Mouse (Mus musculus) neural tube, embryonic 11.5 days (tissue): Measurements from ENCODE around the gene Tpcn2. TPM values are rescaled to one million over a fixed set of nuclear protein-coding genes. Genes with fewer than 3 reads are reported as not detected.

Experiments
- ATAC-seq: fragments of 200-750 bp; cut with Nextera tagmentation; 2 replicates; pipeline ENCODE4 v1.8.0; 2017; ENCODE audit warnings: moderate number of reproducible peaks, mild to moderate bottlenecking, moderate TSS enrichment, moderate library complexity; ENCODE audit not compliant: insufficient read depth, low FRiP score, low TSS enrichment
- DNase-seq: peaks from one replicate; pipeline ENCODE4 v3.0.0-alpha.2; 2015; ENCODE audit warnings: low spot score
- H3K27ac ChIP-seq: fragments of 300-500 bp; sonication (generic); 2 replicates; pipeline ENCODE4 v1.5.1; 2014; ENCODE audit warnings: low read depth, mild to moderate bottlenecking, low read length
- H3K27me3 ChIP-seq: fragments of 300-500 bp; sonication (generic); 2 replicates; pipeline ENCODE4 v1.6.1; 2014; ENCODE audit warnings: mild to moderate bottlenecking, low read length, mixed read lengths; ENCODE audit not compliant: control insufficient read depth, insufficient read depth
- H3K36me3 ChIP-seq: fragments of 300-500 bp; sonication (generic); 2 replicates; pipeline ENCODE4 v1.6.1; 2014; ENCODE audit warnings: mild to moderate bottlenecking, low read length, moderate library complexity, mixed read lengths; ENCODE audit not compliant: control insufficient read depth, insufficient read depth
- H3K4me1 ChIP-seq: fragments of 300-500 bp; sonication (generic); 2 replicates; pipeline ENCODE4 v1.6.1; 2014; ENCODE audit warnings: low read length, mixed read lengths; ENCODE audit not compliant: control insufficient read depth, insufficient read depth
- H3K4me2 ChIP-seq: fragments of 300-500 bp; sonication (generic); 2 replicates; pipeline ENCODE4 v1.6.1; 2014; ENCODE audit warnings: low read depth, mild to moderate bottlenecking, moderate library complexity
- H3K4me3 ChIP-seq: fragments of 300-500 bp; sonication (generic); 2 replicates; pipeline ENCODE4 v1.5.1; 2014; ENCODE audit warnings: low read depth, low read length
- H3K9ac ChIP-seq: fragments of 300-500 bp; sonication (generic); 2 replicates; pipeline ENCODE4 v1.6.1; 2014; ENCODE audit warnings: mild to moderate bottlenecking, low read length
- H3K9me3 ChIP-seq: fragments of 300-500 bp; sonication (generic); 2 replicates; pipeline ENCODE4 v1.6.1; 2016; ENCODE audit warnings: low read length; ENCODE audit not compliant: control insufficient read depth
- WGBS: fragments of 180-500 bp; shearing (Covaris S2); extraction: QIAGEN DNeasy Blood & Tissue Kit; methylation state at CpG from one replicate; pipeline ENCODE4 v1.1.7; 2014; 5-methylcytosine and 5-hydroxymethylcytosine counted together
- polyA plus RNA-seq: library from polyadenylated mRNA; unstranded; fragments of >200 nt; fragmentation: Nextera tagmentation; extraction: Ambion mirVana; gene quantifications from 2 replicates; pipeline ENCODE4 v1.2.1, GENCODE M21; 2014

Gene Tpcn2
- polyA plus RNA-seq, 1 experiment from 2014 or later = 1.8 TPM

DNA sequence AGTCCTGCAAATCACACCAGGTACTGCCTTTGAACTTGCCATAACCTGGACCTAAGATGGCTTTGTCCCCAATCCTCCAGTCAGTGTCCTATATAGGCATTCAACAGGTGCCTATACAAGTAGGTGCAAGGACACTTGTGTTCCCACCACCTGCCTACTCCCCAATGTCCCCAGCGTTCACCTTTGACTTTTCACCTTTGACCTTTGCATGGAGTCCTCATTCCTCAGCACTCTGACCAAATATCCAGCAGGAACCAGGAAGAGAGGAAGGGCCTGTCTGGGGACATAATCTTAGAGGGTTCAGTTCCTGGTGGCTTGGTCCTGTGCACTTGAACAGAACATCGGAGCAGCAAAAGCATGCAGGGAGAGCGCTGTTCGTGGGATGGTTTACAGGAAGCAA lies 147.0 kb downstream of the Tpcn2 start:
- H3K4me3 ChIP-seq = no peak overlapping the region
- H3K9ac ChIP-seq = no peak overlapping the region
- H3K4me2 ChIP-seq = no peak overlapping the region
- 90% methylated on average over 4 of the region's 4 CpGs for WGBS
- H3K27me3 ChIP-seq = no peaks in the 10 kb centered on the region
- no peak for DNase-seq
- no peaks in the 10 kb centered on the region for H3K36me3 ChIP-seq
- no peak for ATAC-seq
- no peaks in the 10 kb centered on the region for H3K4me1 ChIP-seq
- no peak overlapping the region for H3K27ac ChIP-seq
- H3K9me3 ChIP-seq = no peaks in the 10 kb centered on the region

Other genes with a start within 250 kb of the Tpcn2 start
- gene 1810010D01Rik, start 75.9 kb downstream of the Tpcn2 start, polyA plus RNA-seq = not detected in 2 replicates
- gene Mrgprf, start 16.8 kb upstream of the Tpcn2 start, polyA plus RNA-seq = not detected in 2 replicates
- gene Mrgprd, start 30.8 kb upstream of the Tpcn2 start, polyA plus RNA-seq = not detected in 2 replicates